ENCODE assay signal across 13 mouse cellular contexts in genomic region chr4:98318769-98319168, GRCm38 (mm10).
DNase-seq lines count a peak whose midpoint lies in the region; ATAC-seq and TF ChIP-seq lines count a peak whose summit lies in the region.
"Had no signal": no experiment of that assay in that cellular context is flagged by ENCODE, and none has a peak within 500 bp of the region (broad histone marks: within the 10 kb centered on the region; RNA-seq: fewer than 3 reads in every experiment).

No protein-coding gene starts in this region.

- ATAC-seq in embryonic facial prominence, embryonic 11.5 days (replicated peaks; ENCODE audit: insufficient number of reproducible peaks, low FRiP score, low TSS enrichment, low read depth) = no peak
- no peak for ATAC-seq in kidney, postnatal 0 days (replicated peaks; ENCODE audit: low FRiP score, low read depth)
- peak; percentile 27; the same call in 1 of the 2 replicates for ATAC-seq in embryonic facial prominence, embryonic 15.5 days (ENCODE audit: insufficient number of reproducible peaks, low FRiP score, low TSS enrichment, low read depth)

- no peak for TF ChIP-seq CTCF in kidney, postnatal 0 days (IDR thresholded peaks at IDR 0.05; ENCODE audit: low read depth)
- TF ChIP-seq CTCF in thymus, adult 2 months (IDR thresholded peaks at IDR 0.05; ENCODE audit: borderline replicate concordance, control insufficient read depth, extremely low read depth, insufficient read depth, low read length, poor library complexity) = no peak

- DNase-seq in embryonic facial prominence, embryonic 11.5 days (ENCODE audit: low spot score) = peak; percentile 57
- no peak for DNase-seq in embryonic facial prominence, embryonic 10.5 days (ENCODE audit: low spot score)
- DNase-seq in kidney, postnatal 0 days (ENCODE audit: low spot score) = peak; percentile 62
- no peak for DNase-seq in kidney, adult 18-20 months
- DNase-seq in lung, postnatal 36 days = peak; percentile 36
- no peak for DNase-seq in thymus, adult 2 months
- no peak for DNase-seq in left cerebral cortex, postnatal 36 days (ENCODE audit: low spot score in 2 of 2)
- DNase-seq: adrenal gland, postnatal 25 days; layer of hippocampus, postnatal 36 days; liver, embryonic 13.5 days had no signal

- WGBS in embryonic facial prominence, embryonic 11.5 days = 56% methylated on average over 3 of the region's 3 CpGs
- WGBS in embryonic facial prominence, embryonic 10.5 days = 71% methylated on average over 3 of the region's 3 CpGs
- 68% methylated on average over 3 of the region's 3 CpGs for WGBS in kidney, postnatal 0 days
- WGBS in embryonic facial prominence, embryonic 15.5 days = 31% methylated on average over 3 of the region's 3 CpGs
- WGBS in thymus, adult 2 months = 83% methylated on average over 3 of the region's 3 CpGs

- H3K27me3 ChIP-seq in embryonic facial prominence, embryonic 11.5 days (ENCODE audit: control insufficient read depth, insufficient read depth, low read length) = no peaks in the 10 kb centered on the region
- H3K27me3 ChIP-seq in embryonic facial prominence, embryonic 10.5 days (replicated peaks; ENCODE audit: low read depth, poor library complexity, severe bottlenecking) = peaks cover 31% of the 10 kb centered on the region
- H3K27me3 ChIP-seq in kidney, postnatal 0 days (ENCODE audit: insufficient read depth, low read length) = no peaks in the 10 kb centered on the region
- no peaks in the 10 kb centered on the region for H3K27me3 ChIP-seq in embryonic facial prominence, embryonic 15.5 days
- H3K27me3 ChIP-seq in thymus, adult 2 months (ENCODE audit: control insufficient read depth, insufficient read depth, low read length) = no peaks in the 10 kb centered on the region

- intact Hi-C loops in left cerebral cortex, postnatal 36 days (cut with DNase I) = no loop called here

- no peak for TF ChIP-seq POLR2A in thymus, adult 2 months (IDR thresholded peaks at IDR 0.05; ENCODE audit: control insufficient read depth, extremely low read depth, insufficient read depth, low read length, poor library complexity)

- H3K9me3 ChIP-seq in embryonic facial prominence, embryonic 11.5 days (replicated peaks; ENCODE audit: control insufficient read depth, low read length) = no peaks in the 10 kb centered on the region
- H3K9me3 ChIP-seq in embryonic facial prominence, embryonic 10.5 days = no peaks in the 10 kb centered on the region
- no peaks in the 10 kb centered on the region for H3K9me3 ChIP-seq in kidney, postnatal 0 days (replicated peaks; ENCODE audit: low read length)
- no peaks in the 10 kb centered on the region for H3K9me3 ChIP-seq in embryonic facial prominence, embryonic 15.5 days (replicated peaks)
- H3K9me3 ChIP-seq: forebrain, embryonic 10.5 days; liver, embryonic 13.5 days had no signal

- no peak overlapping the region for H3K4me2 ChIP-seq in embryonic facial prominence, embryonic 11.5 days (ENCODE audit: low read depth, low read length)
- H3K4me2 ChIP-seq in kidney, postnatal 0 days (ENCODE audit: low read length) = no peak overlapping the region
- no peak overlapping the region for H3K4me2 ChIP-seq in embryonic facial prominence, embryonic 15.5 days (replicated peaks)
- H3K4me2 ChIP-seq: liver, embryonic 13.5 days; midbrain, embryonic 11.5 days had no signal

- H3K27ac ChIP-seq in embryonic facial prominence, embryonic 11.5 days (replicated peaks; ENCODE audit: low read depth, low read length) = no peak overlapping the region
- H3K27ac ChIP-seq in embryonic facial prominence, embryonic 10.5 days (replicated peaks) = no peak overlapping the region
- H3K27ac ChIP-seq in kidney, postnatal 0 days = no peak overlapping the region
- peak overlapping the region; percentile 44; the same call in 1 of the 2 replicates for H3K27ac ChIP-seq in embryonic facial prominence, embryonic 15.5 days (replicated peaks)
- H3K27ac ChIP-seq in thymus, adult 2 months (ENCODE audit: control insufficient read depth, insufficient read depth, low read length) = no peak overlapping the region
- H3K27ac ChIP-seq: forebrain, embryonic 10.5 days; liver, embryonic 13.5 days had no signal

- H3K36me3 ChIP-seq in embryonic facial prominence, embryonic 11.5 days (replicated peaks; ENCODE audit: control insufficient read depth, insufficient read depth, low read depth, low read length) = no peaks in the 10 kb centered on the region
- H3K36me3 ChIP-seq in embryonic facial prominence, embryonic 10.5 days (replicated peaks) = no peaks in the 10 kb centered on the region
- H3K36me3 ChIP-seq in kidney, postnatal 0 days (ENCODE audit: insufficient read depth, low read length) = no peaks in the 10 kb centered on the region
- no peaks in the 10 kb centered on the region for H3K36me3 ChIP-seq in embryonic facial prominence, embryonic 15.5 days
- H3K36me3 ChIP-seq in thymus, adult 2 months (ENCODE audit: control insufficient read depth, insufficient read depth, low read length) = no peaks in the 10 kb centered on the region
- H3K36me3 ChIP-seq: forebrain, embryonic 10.5 days; liver, embryonic 13.5 days had no signal

- H3K9ac ChIP-seq in embryonic facial prominence, embryonic 11.5 days (replicated peaks; ENCODE audit: low read length) = no peak overlapping the region
- H3K9ac ChIP-seq in kidney, postnatal 0 days (ENCODE audit: low read depth, low read length) = no peak overlapping the region
- H3K9ac ChIP-seq in embryonic facial prominence, embryonic 15.5 days = no peak overlapping the region
- H3K9ac ChIP-seq: liver, embryonic 13.5 days had no signal

- H3K4me1 ChIP-seq in embryonic facial prominence, embryonic 11.5 days (ENCODE audit: control insufficient read depth, insufficient read depth, low read length) = no peaks in the 10 kb centered on the region
- H3K4me1 ChIP-seq in embryonic facial prominence, embryonic 10.5 days = peaks cover 16% of the 10 kb centered on the region
- H3K4me1 ChIP-seq in kidney, postnatal 0 days (replicated peaks; ENCODE audit: insufficient read depth, low read length) = no peaks in the 10 kb centered on the region
- H3K4me1 ChIP-seq in embryonic facial prominence, embryonic 15.5 days = peaks cover 20% of the 10 kb centered on the region
- H3K4me1 ChIP-seq in thymus, adult 2 months (replicated peaks; ENCODE audit: control insufficient read depth, insufficient read depth, low read length) = peaks cover 6% of the 10 kb centered on the region

- H3K4me3 ChIP-seq in embryonic facial prominence, embryonic 11.5 days (ENCODE audit: low read depth, low read length) = no peak overlapping the region
- H3K4me3 ChIP-seq in embryonic facial prominence, embryonic 10.5 days = no peak overlapping the region
- H3K4me3 ChIP-seq in kidney, postnatal 0 days (replicated peaks; ENCODE audit: low read depth, low read length) = no peak overlapping the region
- no peak overlapping the region for H3K4me3 ChIP-seq in embryonic facial prominence, embryonic 15.5 days (replicated peaks)
- H3K4me3 ChIP-seq in thymus, adult 2 months (ENCODE audit: control insufficient read depth, insufficient read depth, low read length) = no peak overlapping the region
- H3K4me3 ChIP-seq: forebrain, embryonic 10.5 days; liver, embryonic 13.5 days had no signal

Comparison
In these comparisons a context has a peak if more than half of its experiments do, and no peak if none do; other contexts are left out.
1. DNase-seq: peak in embryonic facial prominence, embryonic 11.5 days (single experiment), kidney, postnatal 0 days (single experiment) and lung, postnatal 36 days (single experiment); none in embryonic facial prominence, embryonic 10.5 days (single experiment), kidney, adult 18-20 months (single experiment), thymus, adult 2 months (single experiment) and left cerebral cortex, postnatal 36 days (0 of 2).